Mouse (Mus musculus) C2C12 (cell line): ENCODE measurements at regions not wholly inside any gene's neighbourhood (a gene's known extent, or its start where the extent isn't known, plus 50 kb on each side); places are given as distances from the start of the nearest gene placed in this dataset.

ENCODE experiments used
- CEBPB ChIP-seq: IDR thresholded peaks from one replicate; pipeline ENCODE4 v1.6.1; 2011; ENCODE audit warnings: low read depth, mild to moderate bottlenecking, control low read depth, moderate library complexity
- CTCF ChIP-seq: IDR thresholded peaks from one replicate; pipeline ENCODE4 v1.5.1; 2011; ENCODE audit not compliant: control insufficient read depth, insufficient read depth, insufficient read length
- MAX ChIP-seq: IDR thresholded peaks from one replicate; pipeline ENCODE4 v1.6.1; 2011; ENCODE audit warnings: mild to moderate bottlenecking, control low read depth
- MYOD1 ChIP-seq: IDR thresholded peaks from one replicate; pipeline ENCODE4 v1.6.1; 2011; ENCODE audit warnings: low read depth; ENCODE audit not compliant: control insufficient read depth, insufficient read length
- USF1 ChIP-seq: IDR thresholded peaks from one replicate; pipeline ENCODE4 v1.6.1; 2011; ENCODE audit warnings: low read depth, mild to moderate bottlenecking, control low read depth, moderate library complexity

GRCm38 (mm10) chr15:22046423-22046822, 502.4 kb upstream of the Cdh18 start:
- TF ChIP-seq CTCF (no peak), USF1 (no peak), MAX (no peak), MYOD1 (no peak), CEBPB (no peak)
